Mouse (Mus musculus) large intestine, adult 2 months (tissue): ENCODE measurements around the gene Tnk1. TPM values are rescaled to one million over a fixed set of nuclear protein-coding genes. Genes with fewer than 3 reads are reported as not detected.

Source experiments
- DNase-seq: peaks from one replicate; pipeline ENCODE4 v3.0.0-alpha.2; 2012; ENCODE audit warnings: low read depth, low spot score
- WGBS: fragments of 180-500 bp; shearing (Covaris S2); methylation state at CpG from one replicate; pipeline ENCODE4 v1.1.7; 2018; 5-methylcytosine and 5-hydroxymethylcytosine counted together
- polyA plus RNA-seq: library from polyadenylated mRNA; depleted of rRNA; stranded (reverse); fragments of >200 nt; gene quantifications from 2 replicates; pipeline ENCODE4 v1.2.3, GENCODE M21; 2012; rRNA removed

The Tnk1 gene
- polyA plus RNA-seq, 1 experiment: 28.8 TPM

DNA sequence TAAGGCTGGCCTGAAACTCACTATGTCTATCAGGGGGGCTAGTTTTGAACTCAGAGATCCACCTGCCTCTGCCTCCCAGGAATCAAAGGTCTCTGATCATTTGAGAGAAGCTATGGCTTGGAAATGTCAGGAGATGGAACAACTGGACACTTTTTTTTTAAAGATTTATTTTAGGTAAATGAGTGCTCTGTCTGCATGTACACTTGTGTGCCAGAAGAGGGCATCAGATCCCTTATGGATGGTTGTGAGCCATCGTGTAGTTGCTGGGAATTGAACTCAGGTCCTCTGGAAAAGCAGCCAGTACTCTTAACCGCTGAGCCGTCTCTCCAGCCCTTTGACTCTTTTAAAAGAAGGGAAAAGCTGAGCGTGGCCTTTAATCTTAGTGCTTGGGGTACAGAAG lies 52.2 kb downstream of the Tnk1 start:
- DNase-seq: no peak
- WGBS: 92% methylated on average over 4 of the region's 4 CpGs

GRCm38 (mm10) chr11:69804972-69805909 lies 53.3 kb downstream of the Tnk1 start, which contains the start of gene Tmem102:
Gene Tmem102 (minus strand): TSS chr11:69805624.
- WGBS: 20% methylated on average over 29 of the region's 29 CpGs
- DNase-seq: no peak

DNA sequence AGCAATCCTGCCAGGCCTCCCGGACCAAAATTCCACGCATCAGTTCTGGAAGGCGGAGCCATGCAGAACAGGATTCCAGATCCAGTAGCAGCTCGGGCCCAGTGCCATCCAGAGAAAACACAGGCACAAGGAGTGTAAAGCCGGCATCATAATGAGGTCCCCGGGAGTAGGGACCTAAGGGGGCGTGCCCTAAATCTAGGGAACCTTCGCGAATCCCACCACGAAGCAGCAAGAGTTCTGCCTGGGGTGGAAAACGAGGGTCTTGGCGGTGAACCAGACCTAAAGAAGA lies 53.9 kb downstream of the Tnk1 start:
- no peak for DNase-seq
- WGBS: 16% methylated on average over 12 of the region's 12 CpGs

GRCm38 (mm10) chr11:69803786-69804651 lies 54.5 kb downstream of the Tnk1 start:
- DNase-seq: no peak
- 1% methylated on average over 60 of the region's 60 CpGs for WGBS

GRCm38 (mm10) chr11:69803328-69803727 lies 55.2 kb downstream of the Tnk1 start:
- DNase-seq: no peak

DNA sequence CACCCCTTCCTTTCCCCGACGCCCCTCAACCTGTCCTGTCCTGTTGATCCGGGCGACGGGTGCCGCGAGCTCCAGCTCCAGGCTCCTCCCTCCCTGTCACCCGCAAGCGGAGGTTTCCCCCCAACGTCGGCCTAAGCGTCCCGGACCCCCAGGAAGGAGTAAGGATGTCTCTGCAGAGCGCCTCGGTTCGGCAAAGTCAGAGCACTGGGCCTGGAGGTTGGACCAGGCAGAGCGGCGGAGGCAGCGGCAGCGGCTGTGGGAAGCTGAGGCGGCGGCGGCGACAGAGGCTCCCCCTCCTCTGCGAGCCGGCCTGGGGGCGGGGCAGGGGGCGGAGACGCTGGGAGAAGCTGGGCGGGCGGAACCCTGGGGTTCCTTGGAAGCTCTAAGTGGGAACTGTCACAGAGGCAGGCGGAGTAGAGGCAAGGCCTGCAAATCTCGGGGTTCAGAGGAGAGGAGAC lies 55.9 kb downstream of the Tnk1 start:
- DNase-seq: no peak
- 1% methylated on average over 33 of the region's 33 CpGs for WGBS

More at GRCm38 (mm10) chr11:69803328-69803727, 55.2 kb downstream of the Tnk1 start:
- 3% methylated on average over 12 of the region's 12 CpGs for WGBS

DNA sequence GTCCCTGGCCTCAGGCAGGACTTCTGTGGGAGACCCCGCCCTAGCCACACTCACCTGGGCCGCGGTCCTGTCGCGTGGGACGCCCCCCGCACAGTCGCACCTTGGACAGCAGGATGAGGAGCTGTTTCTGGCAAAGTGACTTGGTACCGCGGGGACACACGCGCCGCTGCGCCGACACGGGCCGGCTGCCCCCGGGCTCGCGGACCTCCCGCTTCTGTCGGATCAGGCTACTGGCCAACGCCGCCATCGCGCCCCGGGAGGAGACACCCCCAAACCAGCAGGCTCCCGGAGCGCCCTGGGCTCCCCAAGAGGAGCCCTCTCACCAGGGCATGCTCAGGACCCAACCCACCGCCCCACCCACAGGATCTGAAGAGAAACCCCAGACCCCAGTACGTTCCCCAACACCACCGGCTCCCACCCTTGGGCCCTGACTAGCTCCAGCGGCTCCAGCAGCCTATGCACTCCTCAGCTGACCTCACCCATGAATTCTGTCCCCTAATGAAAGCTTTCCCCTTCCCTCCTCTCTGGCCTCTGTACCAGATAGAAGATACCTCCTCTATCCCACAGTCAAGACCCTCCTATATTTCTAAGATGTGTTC lies 57.1 kb downstream of the Tnk1 start, which contains the start of gene Fgf11:
Gene Fgf11, minus strand, starts transcription at position 479 of the 599 bp plus-strand sequence.
- 3% methylated on average over 33 of the region's 33 CpGs for WGBS
- DNase-seq: no peak

Other genes starting within 250 kb of the Tnk1 start
- not detected in 2 replicates for gene Shbg, start 240.8 kb downstream of the Tnk1 start, polyA plus RNA-seq
- gene Sat2, start 236.7 kb downstream of the Tnk1 start, polyA plus RNA-seq: 1.9 and 2.7 TPM in 2 replicates
- 29.6 and 35.8 TPM in 2 replicates for gene Fxr2, start 225.7 kb downstream of the Tnk1 start, polyA plus RNA-seq
- 0.18 TPM in 1 of 2 replicates, not detected in the other for gene Sox15, start 203.4 kb downstream of the Tnk1 start, polyA plus RNA-seq
- gene Mpdu1, start 196.1 kb downstream of the Tnk1 start, polyA plus RNA-seq: 147 and 171 TPM in 2 replicates
- gene Cd68, start 192.6 kb downstream of the Tnk1 start, polyA plus RNA-seq: 20.2 and 20.6 TPM in 2 replicates
- 354 and 356 TPM in 2 replicates for gene Eif4a1, start 186.3 kb downstream of the Tnk1 start, polyA plus RNA-seq
- gene Senp3, start 176.6 kb downstream of the Tnk1 start, polyA plus RNA-seq: 43.4 and 55.1 TPM in 2 replicates
- 14.4 and 16.2 TPM in 2 replicates for gene Tnfsf13, start 172.9 kb downstream of the Tnk1 start, polyA plus RNA-seq
- gene Tnfsf12, start 162.9 kb downstream of the Tnk1 start, polyA plus RNA-seq: 13.1 and 13.8 TPM in 2 replicates
- 2.3 and 2.8 TPM in 2 replicates for gene Tnfsfm13, start 162.6 kb downstream of the Tnk1 start, polyA plus RNA-seq
- gene Polr2a, start 100.1 kb downstream of the Tnk1 start, polyA plus RNA-seq: 17.5 and 33.3 TPM in 2 replicates
- gene Slc35g3, start 96.8 kb downstream of the Tnk1 start, polyA plus RNA-seq: 0.07 TPM in 1 of 2 replicates, not detected in the other
- gene Zbtb4, start 92.8 kb downstream of the Tnk1 start, polyA plus RNA-seq: 7.5 and 10.7 TPM in 2 replicates
- 7.3 and 10.3 TPM in 2 replicates for gene Chrnb1, start 62.8 kb downstream of the Tnk1 start, polyA plus RNA-seq
- 2.8 and 4.4 TPM in 2 replicates for gene Fgf11, start 56.9 kb downstream of the Tnk1 start, polyA plus RNA-seq
- 38.7 and 39.1 TPM in 2 replicates for gene Tmem102, start 53.1 kb downstream of the Tnk1 start, polyA plus RNA-seq
- not detected in 2 replicates for gene Gm39566, start 43.4 kb downstream of the Tnk1 start, polyA plus RNA-seq
- gene Spem2, start 40.3 kb downstream of the Tnk1 start, polyA plus RNA-seq: not detected in 2 replicates
- 0.12 TPM in 1 of 2 replicates, not detected in the other for gene Spem1, start 36.5 kb downstream of the Tnk1 start, polyA plus RNA-seq
- gene Nlgn2, start 20.9 kb downstream of the Tnk1 start, polyA plus RNA-seq: 5.1 and 7.0 TPM in 2 replicates
- 194 and 208 TPM in 2 replicates for gene Tmem256, start 20.2 kb downstream of the Tnk1 start, polyA plus RNA-seq
- 31.6 and 36.1 TPM in 2 replicates for gene Plscr3, start 12.4 kb downstream of the Tnk1 start, polyA plus RNA-seq
- not detected in 2 replicates for gene Tmem95, start 19.3 kb upstream of the Tnk1 start, polyA plus RNA-seq
- 1.8 and 3.0 TPM in 2 replicates for gene Kctd11, start 22.7 kb upstream of the Tnk1 start, polyA plus RNA-seq
- 16.1 and 16.4 TPM in 2 replicates for gene Acap1, start 36.8 kb upstream of the Tnk1 start, polyA plus RNA-seq
- gene 2810408A11Rik, start 42.3 kb upstream of the Tnk1 start, polyA plus RNA-seq: 3.0 and 3.8 TPM in 2 replicates
- 24.4 and 36.7 TPM in 2 replicates for gene Neurl4, start 42.3 kb upstream of the Tnk1 start, polyA plus RNA-seq
- gene Gps2, start 55.2 kb upstream of the Tnk1 start, polyA plus RNA-seq: 69.2 and 79.9 TPM in 2 replicates
- 619 and 694 TPM in 2 replicates for gene Eif5a, start 63.2 kb upstream of the Tnk1 start, polyA plus RNA-seq
- gene Ybx2, start 77.1 kb upstream of the Tnk1 start, polyA plus RNA-seq: 14.7 and 16.5 TPM in 2 replicates
- 27.4 and 27.5 TPM in 2 replicates for gene Slc2a4, start 89.5 kb upstream of the Tnk1 start, polyA plus RNA-seq
- 1,377 and 1,643 TPM in 2 replicates for gene Cldn7, start 106.0 kb upstream of the Tnk1 start, polyA plus RNA-seq
- gene Ctdnep1, start 122.4 kb upstream of the Tnk1 start, polyA plus RNA-seq: 134 and 154 TPM in 2 replicates
- gene Elp5, start 123.8 kb upstream of the Tnk1 start, polyA plus RNA-seq: 70.5 and 78.1 TPM in 2 replicates
- gene Gabarap, start 132.4 kb upstream of the Tnk1 start, polyA plus RNA-seq: 527 and 719 TPM in 2 replicates
- 16.3 and 17.3 TPM in 2 replicates for gene Phf23, start 137.0 kb upstream of the Tnk1 start, polyA plus RNA-seq
- 5.5 and 5.8 TPM in 2 replicates for gene Dvl2, start 141.9 kb upstream of the Tnk1 start, polyA plus RNA-seq
- gene Acadvl, start 156.7 kb upstream of the Tnk1 start, polyA plus RNA-seq: 92.8 and 125 TPM in 2 replicates
- 5.1 and 5.9 TPM in 2 replicates for gene Dlg4, start 158.2 kb upstream of the Tnk1 start, polyA plus RNA-seq
- not detected in 2 replicates for gene Asgr1, start 195.4 kb upstream of the Tnk1 start, polyA plus RNA-seq
- 0.25 and 0.32 TPM in 2 replicates for gene Asgr2, start 233.9 kb upstream of the Tnk1 start, polyA plus RNA-seq